Mouse (Mus musculus) limb, embryonic 14.5 days (tissue): ENCODE results near the gene Ankrd12. TPM values are rescaled to one million over a fixed set of nuclear protein-coding genes. Genes with fewer than 3 reads are reported as not detected.
A peak's percentile ranks its signal among the peaks of the same experiment; 100 is the strongest.

Experiments used
- ATAC-seq: fragments of 200-750 bp; cut with Nextera tagmentation; 2 replicates; pipeline ENCODE4 v1.8.0; 2017; ENCODE audit warnings: low read depth, moderate number of reproducible peaks, moderate TSS enrichment; ENCODE audit not compliant: low FRiP score
- DNase-seq: peaks from one replicate; pipeline ENCODE4 v3.0.0-alpha.2; 2015; ENCODE audit warnings: low spot score
- H3K27ac ChIP-seq: fragments of 300-500 bp; sonication (generic); replicated peaks from 2 replicates; pipeline ENCODE4 v1.5.1; 2014; ENCODE audit warnings: low read depth, mild to moderate bottlenecking, low read length, moderate library complexity, mixed read lengths
- H3K27me3 ChIP-seq: fragments of 300-500 bp; sonication (generic); 2 replicates; pipeline ENCODE4 v1.6.1; 2014; ENCODE audit warnings: low read length, mixed read lengths; ENCODE audit not compliant: control insufficient read depth, insufficient read depth
- H3K36me3 ChIP-seq: fragments of 300-500 bp; sonication (generic); 2 replicates; pipeline ENCODE4 v1.6.1; 2014; ENCODE audit warnings: mild to moderate bottlenecking, low read length, moderate library complexity, mixed read lengths; ENCODE audit not compliant: control insufficient read depth, insufficient read depth
- H3K4me1 ChIP-seq: fragments of 300-500 bp; sonication (generic); 2 replicates; pipeline ENCODE4 v1.6.1; 2014; ENCODE audit warnings: antibody characterized with exemption, low read length, mixed read lengths; ENCODE audit not compliant: control insufficient read depth, insufficient read depth
- H3K4me2 ChIP-seq: fragments of 300-500 bp; sonication (generic); replicated peaks from 2 replicates; pipeline ENCODE4 v1.6.1; 2014; ENCODE audit warnings: low read depth, mild to moderate bottlenecking, low read length, moderate library complexity; ENCODE audit not compliant: severe bottlenecking
- H3K4me3 ChIP-seq: fragments of 300-500 bp; sonication (generic); replicated peaks from 2 replicates; pipeline ENCODE4 v1.5.1; 2014; ENCODE audit warnings: low read length
- H3K9ac ChIP-seq: fragments of 300-500 bp; sonication (generic); 2 replicates; pipeline ENCODE4 v1.6.1; 2014; ENCODE audit warnings: mild to moderate bottlenecking, low read depth, low read length, moderate library complexity; ENCODE audit not compliant: severe bottlenecking
- H3K9me3 ChIP-seq: fragments of 300-500 bp; sonication (generic); 2 replicates; pipeline ENCODE4 v1.6.1; 2016; ENCODE audit warnings: low read length; ENCODE audit not compliant: control insufficient read depth
- POLR2A ChIP-seq: fragments of 200-500 bp; IDR thresholded peaks from 2 replicates; pipeline ENCODE4 v1.8.0; 2012; ENCODE audit warnings: inconsistent platforms, mild to moderate bottlenecking, moderate library complexity, borderline replicate concordance; ENCODE audit not compliant: insufficient read depth, insufficient read length; ENCODE audit errors: extremely low read depth
- WGBS: fragments of 180-500 bp; shearing (Covaris S2); extraction: QIAGEN DNeasy Blood & Tissue Kit; methylation state at CpG from one replicate; pipeline ENCODE4 v1.1.7; 2014; 5-methylcytosine and 5-hydroxymethylcytosine counted together
- polyA plus RNA-seq, 2 experiments: library from polyadenylated mRNA; depleted of rRNA in 1 of 2; stranded (reverse) in 1 of 2; unstranded in 1 of 2; fragments of >200 nt; fragmentation: Nextera tagmentation in 1 of 2; extraction: Ambion mirVana in 1 of 2; gene quantifications; 2 replicates each; pipeline versions ENCODE4 v1.2.1 to v1.2.3; 2012 to 2014

The Ankrd12 gene
- polyA plus RNA-seq, 2 experiments = 7.9 to 22.5 TPM

GRCm38 (mm10) chr17:66106601-66107267, 29.8 kb upstream of the Ankrd12 start:
- H3K27me3 ChIP-seq = no peaks in the 10 kb centered on the region
- H3K4me1 ChIP-seq = 0 out of 2 replicates have a peak, but pooled peaks cover 3% of the 10 kb centered on the region
- H3K9me3 ChIP-seq = no peaks in the 10 kb centered on the region
- DNase-seq (peak; percentile 80), ATAC-seq (no peak)
- WGBS = 54% methylated on average over 10 of the region's 10 CpGs
- no peak overlapping the region for H3K4me3 ChIP-seq
- H3K4me2 ChIP-seq = no peak overlapping the region
- no peak for TF ChIP-seq POLR2A
- no peak overlapping the region for H3K27ac ChIP-seq
- H3K36me3 ChIP-seq = no peaks in the 10 kb centered on the region
- H3K9ac ChIP-seq = no peak overlapping the region

- ATAC-seq (no peak), DNase-seq (no peak)
- no peaks in the 10 kb centered on the region for H3K27me3 ChIP-seq
- TF ChIP-seq POLR2A = no peak
- WGBS = 84% methylated on average over 7 of the region's 7 CpGs
- H3K4me3 ChIP-seq = no peak overlapping the region
- peaks cover 9% of the 10 kb centered on the region for H3K4me1 ChIP-seq
- no peak overlapping the region for H3K4me2 ChIP-seq
- H3K27ac ChIP-seq = no peak overlapping the region
- no peaks in the 10 kb centered on the region for H3K9me3 ChIP-seq
- H3K36me3 ChIP-seq = no peaks in the 10 kb centered on the region
- no peak overlapping the region for H3K9ac ChIP-seq
These were observed 27.2 kb upstream of the Ankrd12 start for GRCm38 (mm10) chr17:66104076-66104475.

GRCm38 (mm10) chr17:66101380-66102330, 24.8 kb upstream of the Ankrd12 start, which contains the start of gene Ndufv2:
Ndufv2 (minus strand) TSS chr17:66101559.
- Histone ChIP-seq H3K4me1 (peaks cover 9% of the 10 kb centered on the region), H3K36me3 (no peaks in the 10 kb centered on the region), H3K9ac (peak within 1 kb of the TSS; percentile 94), H3K4me3 (peak within 1 kb of the TSS; percentile 97), H3K4me2 (peak within 1 kb of the TSS; percentile 95), H3K9me3 (no peaks in the 10 kb centered on the region), H3K27me3 (no peaks in the 10 kb centered on the region), H3K27ac (peak within 1 kb of the TSS; percentile 90)
- under 1% methylated on average over 36 of the region's 67 CpGs for WGBS
- ATAC-seq = peak; percentile 99
- peak; percentile 99 for DNase-seq
- 0 out of 2 replicates have a peak, but pooled peaks have one; percentile 33 for TF ChIP-seq POLR2A

- Histone ChIP-seq H3K36me3 (no peaks in the 10 kb centered on the region), H3K4me3 (peak overlapping the region; percentile 97), H3K4me2 (peak overlapping the region; percentile 95), H3K27me3 (no peaks in the 10 kb centered on the region), H3K9ac (peak overlapping the region; percentile 94), H3K9me3 (no peaks in the 10 kb centered on the region), H3K4me1 (peaks cover 9% of the 10 kb centered on the region), H3K27ac (peak overlapping the region; percentile 90)
- no peak for DNase-seq
- under 1% methylated on average over 41 of the region's 41 CpGs for WGBS
- peak; percentile 41 for ATAC-seq
- no peak for TF ChIP-seq POLR2A
These were observed 23.9 kb upstream of the Ankrd12 start for GRCm38 (mm10) chr17:66100566-66101379.
